In genomic region chr6:146120172-146120571, GRCm38 (mm10) we compare ENCODE assay signal across 12 mouse cellular contexts.
DNase-seq lines count a peak whose midpoint lies in the region; ATAC-seq and TF ChIP-seq lines count a peak whose summit lies in the region.
"Had no signal": no experiment of that assay in that cellular context is flagged by ENCODE, and none has a peak within 500 bp of the region (broad histone marks: within the 10 kb centered on the region; RNA-seq: fewer than 3 reads in every experiment).

No protein-coding gene starts in this region.

- H3K4me3 ChIP-seq in embryonic facial prominence, embryonic 14.5 days (ENCODE audit: low read depth, low read length): no peak overlapping the region
- H3K4me3 ChIP-seq in embryonic facial prominence, embryonic 10.5 days: no peak overlapping the region
- no peak overlapping the region for H3K4me3 ChIP-seq in neural tube, embryonic 15.5 days (replicated peaks)
- H3K4me3 ChIP-seq in liver, postnatal 0 days (ENCODE audit: low read depth, low read length): no peak overlapping the region
- no peak overlapping the region for H3K4me3 ChIP-seq in stomach, postnatal 0 days (ENCODE audit: low read depth, low read length)
- H3K4me3 ChIP-seq: liver, embryonic 15.5 days had no signal

- no peaks in the 10 kb centered on the region for H3K36me3 ChIP-seq in embryonic facial prominence, embryonic 14.5 days (ENCODE audit: control insufficient read depth, insufficient read depth, low read length)
- no peaks in the 10 kb centered on the region for H3K36me3 ChIP-seq in embryonic facial prominence, embryonic 10.5 days (replicated peaks)
- no peaks in the 10 kb centered on the region for H3K36me3 ChIP-seq in neural tube, embryonic 15.5 days
- H3K36me3 ChIP-seq in liver, postnatal 0 days (replicated peaks; ENCODE audit: insufficient read depth, low read length): 0 out of 2 replicates have a peak, but pooled peaks cover 2% of the 10 kb centered on the region
- no peaks in the 10 kb centered on the region for H3K36me3 ChIP-seq in stomach, postnatal 0 days (ENCODE audit: control insufficient read depth, insufficient read depth, low read length)
- H3K36me3 ChIP-seq: liver, embryonic 15.5 days had no signal

- H3K4me1 ChIP-seq in embryonic facial prominence, embryonic 14.5 days (ENCODE audit: control insufficient read depth, insufficient read depth, low read length): peaks cover 2% of the 10 kb centered on the region; the same call in 1 of the 2 replicates
- H3K4me1 ChIP-seq in embryonic facial prominence, embryonic 10.5 days: peaks cover 6% of the 10 kb centered on the region
- H3K4me1 ChIP-seq in neural tube, embryonic 15.5 days: peaks cover under 1% of the 10 kb centered on the region; the same call in 1 of the 2 replicates
- H3K4me1 ChIP-seq in liver, postnatal 0 days (ENCODE audit: insufficient read depth): no peaks in the 10 kb centered on the region
- no peaks in the 10 kb centered on the region for H3K4me1 ChIP-seq in stomach, postnatal 0 days (replicated peaks; ENCODE audit: control insufficient read depth, insufficient read depth)
- H3K4me1 ChIP-seq: liver, embryonic 15.5 days had no signal

- no peak for TF ChIP-seq EP300 in liver, postnatal 0 days (IDR thresholded peaks at IDR 0.05; ENCODE audit: low read depth)
- TF ChIP-seq EP300 in stomach, postnatal 0 days (optimal IDR thresholded peaks at IDR 0.05): no peak

- WGBS in embryonic facial prominence, embryonic 14.5 days: 64% methylated on average over 6 of the region's 6 CpGs
- WGBS in embryonic facial prominence, embryonic 10.5 days: 86% methylated on average over 6 of the region's 6 CpGs
- 87% methylated on average over 6 of the region's 6 CpGs for WGBS in neural tube, embryonic 15.5 days
- WGBS in liver, postnatal 0 days (ENCODE audit: insufficient replicate concordance): 40% methylated on average over 6 of the region's 6 CpGs
- whole genome bisulfite sequencing in stomach, postnatal 0 days: 85% methylated on average over 6 of the region's 6 CpGs

- DNase-seq in embryonic facial prominence, embryonic 14.5 days (ENCODE audit: low spot score): no peak
- DNase-seq in embryonic facial prominence, embryonic 10.5 days (ENCODE audit: low spot score): no peak
- DNase-seq in neural tube, embryonic 10.5 days (ENCODE audit: extremely low spot score, low spot score): peak; percentile 1
- DNase-seq in liver, postnatal 0 days: peak; percentile 10
- peak; percentile 7 for DNase-seq in stomach, postnatal 0 days (ENCODE audit: low spot score)
- no peak for DNase-seq in layer of hippocampus, adult 11-12 months (ENCODE audit: low spot score)
- DNase-seq in layer of hippocampus, adult 8-10 months (ENCODE audit: low spot score in 2 of 2): no peak
- DNase-seq: cerebellum, adult 8-10 months; kidney, adult 18-20 months had no signal

- no peak overlapping the region for H3K4me2 ChIP-seq in embryonic facial prominence, embryonic 14.5 days (ENCODE audit: low read depth, low read length)
- H3K4me2 ChIP-seq in neural tube, embryonic 15.5 days: no peak overlapping the region
- no peak overlapping the region for H3K4me2 ChIP-seq in liver, postnatal 0 days (ENCODE audit: low read depth, low read length)
- H3K4me2 ChIP-seq in stomach, postnatal 0 days (replicated peaks; ENCODE audit: low read depth): no peak overlapping the region
- H3K4me2 ChIP-seq: liver, embryonic 15.5 days had no signal

- ATAC-seq in embryonic facial prominence, embryonic 14.5 days (ENCODE audit: low read depth): 0 out of 2 replicates have a peak, but pooled peaks have one; percentile 41
- ATAC-seq in neural tube, embryonic 15.5 days (ENCODE audit: low FRiP score): no peak
- peak; percentile 17; the same call in 1 of the 2 replicates for ATAC-seq in liver, postnatal 0 days
- ATAC-seq in stomach, postnatal 0 days (ENCODE audit: low FRiP score, low TSS enrichment): no peak
- ATAC-seq: hindbrain, embryonic 16.5 days had no signal

- H3K27me3 ChIP-seq in embryonic facial prominence, embryonic 14.5 days (replicated peaks; ENCODE audit: control insufficient read depth, insufficient read depth, low read length): no peaks in the 10 kb centered on the region
- no peaks in the 10 kb centered on the region for H3K27me3 ChIP-seq in embryonic facial prominence, embryonic 10.5 days (replicated peaks; ENCODE audit: low read depth, poor library complexity, severe bottlenecking)
- H3K27me3 ChIP-seq in neural tube, embryonic 15.5 days (replicated peaks): no peaks in the 10 kb centered on the region
- H3K27me3 ChIP-seq in liver, postnatal 0 days (ENCODE audit: insufficient read depth, low read length): no peaks in the 10 kb centered on the region
- H3K27me3 ChIP-seq in stomach, postnatal 0 days (ENCODE audit: control insufficient read depth, insufficient read depth, low read length): no peaks in the 10 kb centered on the region
- H3K27me3 ChIP-seq: liver, embryonic 15.5 days had no signal

- H3K27ac ChIP-seq in embryonic facial prominence, embryonic 14.5 days (replicated peaks; ENCODE audit: low read depth, low read length): no peak overlapping the region
- H3K27ac ChIP-seq in embryonic facial prominence, embryonic 10.5 days (replicated peaks): no peak overlapping the region
- no peak overlapping the region for H3K27ac ChIP-seq in neural tube, embryonic 15.5 days (replicated peaks)
- no peak overlapping the region for H3K27ac ChIP-seq in liver, postnatal 0 days (ENCODE audit: low read depth)
- H3K27ac ChIP-seq in stomach, postnatal 0 days (replicated peaks): no peak overlapping the region
- H3K27ac ChIP-seq: liver, embryonic 15.5 days had no signal

- H3K9me3 ChIP-seq in embryonic facial prominence, embryonic 14.5 days (ENCODE audit: control insufficient read depth, low read length): 0 out of 2 replicates have a peak, but pooled peaks cover 4% of the 10 kb centered on the region
- no peaks in the 10 kb centered on the region for H3K9me3 ChIP-seq in embryonic facial prominence, embryonic 10.5 days
- H3K9me3 ChIP-seq in neural tube, embryonic 15.5 days (replicated peaks): no peaks in the 10 kb centered on the region
- H3K9me3 ChIP-seq in liver, postnatal 0 days (ENCODE audit: low read length): no peaks in the 10 kb centered on the region
- no peaks in the 10 kb centered on the region for H3K9me3 ChIP-seq in stomach, postnatal 0 days (ENCODE audit: control insufficient read depth, low read length)
- H3K9me3 ChIP-seq: liver, embryonic 15.5 days had no signal

- TF ChIP-seq CTCF in liver, postnatal 0 days (IDR thresholded peaks at IDR 0.05; ENCODE audit: low read depth): no peak
- no peak for TF ChIP-seq CTCF in stomach, postnatal 0 days (IDR thresholded peaks at IDR 0.05; ENCODE audit: low read depth)

- no peak overlapping the region for H3K9ac ChIP-seq in embryonic facial prominence, embryonic 14.5 days (ENCODE audit: low read depth, low read length)
- H3K9ac ChIP-seq in neural tube, embryonic 15.5 days (replicated peaks): no peak overlapping the region
- no peak overlapping the region for H3K9ac ChIP-seq in liver, postnatal 0 days (replicated peaks)
- no peak overlapping the region for H3K9ac ChIP-seq in stomach, postnatal 0 days (ENCODE audit: low read length)
- H3K9ac ChIP-seq: liver, embryonic 15.5 days had no signal

Comparison
In these comparisons a context has a peak if more than half of its experiments do, and no peak if none do; other contexts are left out.
1. ATAC-seq: peak in embryonic facial prominence, embryonic 14.5 days (single experiment) and liver, postnatal 0 days (single experiment); none in neural tube, embryonic 15.5 days (single experiment) and stomach, postnatal 0 days (single experiment).
2. DNase-seq: peak in neural tube, embryonic 10.5 days (single experiment), liver, postnatal 0 days (single experiment) and stomach, postnatal 0 days (single experiment); none in embryonic facial prominence, embryonic 14.5 days (single experiment), embryonic facial prominence, embryonic 10.5 days (single experiment), layer of hippocampus, adult 11-12 months (single experiment) and layer of hippocampus, adult 8-10 months (0 of 2).